8 mouse cellular contexts compared by ENCODE assay signal in genomic region chr1:91299707-91300426, GRCm38 (mm10). TPM values are rescaled to one million over a fixed set of nuclear protein-coding genes. Genes with fewer than 3 reads are reported as not detected.
DNase-seq lines count a peak whose midpoint lies in the region; ATAC-seq lines count a peak whose summit lies in the region.

No protein-coding gene starts in this region.

- no peak overlapping the region for H3K9ac ChIP-seq in stomach, embryonic 15.5 days

- no peak overlapping the region; the same call in 1 of the 2 replicates for H3K27ac ChIP-seq in stomach, embryonic 15.5 days

- peak overlapping the region; percentile 71 for H3K4me2 ChIP-seq in stomach, embryonic 15.5 days

- H3K9me3 ChIP-seq in erythroblast, embryonic 14.5 days (ENCODE audit: control insufficient read depth, low read length), result peaks cover 3% of the 10 kb centered on the region; the same call in 1 of the 2 replicates
- no peaks in the 10 kb centered on the region for H3K9me3 ChIP-seq in stomach, embryonic 15.5 days

- peak overlapping the region; percentile 91 for H3K4me3 ChIP-seq in erythroblast, embryonic 14.5 days (replicated peaks)
- peak overlapping the region; percentile 87; the same call in 1 of the 2 replicates for H3K4me3 ChIP-seq in stomach, embryonic 15.5 days (replicated peaks)

- DNase-seq in spleen, postnatal 10 days (ENCODE audit: low spot score in 2 of 2), result peak; percentile 46 to 65
- DNase-seq in spleen, adult 12 weeks (ENCODE audit: low spot score), result no peak
- DNase-seq in kidney, postnatal 10 days, result peak; percentile 53
- DNase-seq in right cerebral cortex, adult 18-20 months, result no peak
- no peak for DNase-seq in retina, postnatal 1 day

- ATAC-seq in stomach, embryonic 15.5 days (ENCODE audit: insufficient read depth, low FRiP score, low read depth), result no peak
- no peak for ATAC-seq in activated CD4-positive, CD25-positive, alpha-beta regulatory T cell, adult 4 months

- peaks cover 64% of the 10 kb centered on the region for H3K36me3 ChIP-seq in erythroblast, embryonic 14.5 days (ENCODE audit: control insufficient read depth)
- H3K36me3 ChIP-seq in stomach, embryonic 15.5 days, result no peaks in the 10 kb centered on the region; the same call in 1 of the 2 replicates

- peaks cover 49% of the 10 kb centered on the region for H3K4me1 ChIP-seq in erythroblast, embryonic 14.5 days (ENCODE audit: control insufficient read depth)
- peaks cover 12% of the 10 kb centered on the region; the same call in 1 of the 2 replicates for H3K4me1 ChIP-seq in stomach, embryonic 15.5 days

- no peaks in the 10 kb centered on the region for H3K27me3 ChIP-seq in erythroblast, embryonic 14.5 days (ENCODE audit: control insufficient read depth)
- no peaks in the 10 kb centered on the region for H3K27me3 ChIP-seq in stomach, embryonic 15.5 days (replicated peaks)

- 65% methylated on average over 5 of the region's 5 CpGs for WGBS in stomach, embryonic 15.5 days

RNA-seq across cellular contexts. Expression of gene Scly, which starts 1.7 kb away (rescaled TPM):
- 2.6 and 3.3 TPM in 2 replicates for polyA plus RNA-seq in erythroblast, embryonic 14.5 days (2012)
- 18.3 and 19.8 TPM in 2 replicates for polyA plus RNA-seq in stomach, embryonic 15.5 days (2015; fragmentation: Nextera tagmentation; extraction: Ambion mirVana)
- polyA plus RNA-seq in activated CD4-positive, CD25-positive, alpha-beta regulatory T cell, adult 4 months (2017; shearing (Covaris generic)), result 10 to 100 TPM; 42.0 to 57.3 TPM

RNA-seq across cellular contexts. Expression of gene Espnl, which starts 22.0 kb away (rescaled TPM):
- polyA plus RNA-seq in erythroblast, embryonic 14.5 days (2012), result 0.01 TPM in 1 of 2 replicates, not detected in the other
- 0.04 TPM in 1 of 2 replicates, not detected in the other for polyA plus RNA-seq in stomach, embryonic 15.5 days (2015; fragmentation: Nextera tagmentation; extraction: Ambion mirVana)
- polyA plus RNA-seq in activated CD4-positive, CD25-positive, alpha-beta regulatory T cell, adult 4 months (2017; shearing (Covaris generic)), result not detected

RNA-seq across cellular contexts. Expression of gene Ube2f, which starts 49.8 kb away (rescaled TPM):
- 3.7 and 3.8 TPM in 2 replicates for polyA plus RNA-seq in erythroblast, embryonic 14.5 days (2012)
- polyA plus RNA-seq in stomach, embryonic 15.5 days (2015; fragmentation: Nextera tagmentation; extraction: Ambion mirVana), result 66.9 and 68.8 TPM in 2 replicates
- 10 to 100 TPM; 74.4 to 95.6 TPM for polyA plus RNA-seq in activated CD4-positive, CD25-positive, alpha-beta regulatory T cell, adult 4 months (2017; shearing (Covaris generic))

RNA-seq across cellular contexts. Expression of gene Klhl30, which starts 50.9 kb away (rescaled TPM):
- polyA plus RNA-seq in erythroblast, embryonic 14.5 days (2012), result not detected in 2 replicates
- polyA plus RNA-seq in stomach, embryonic 15.5 days (2015; fragmentation: Nextera tagmentation; extraction: Ambion mirVana), result 0.55 and 0.63 TPM in 2 replicates
- polyA plus RNA-seq in activated CD4-positive, CD25-positive, alpha-beta regulatory T cell, adult 4 months (2017; shearing (Covaris generic)), result not detected

Comparison
In these comparisons a context has a peak if more than half of its experiments do, and no peak if none do; other contexts are left out.
1. DNase-seq: peak in spleen, postnatal 10 days (2 of 2) and kidney, postnatal 10 days (single experiment); none in spleen, adult 12 weeks (single experiment), right cerebral cortex, adult 18-20 months (single experiment) and retina, postnatal 1 day (single experiment).
2. RNA of gene Ube2f, which starts 49.8 kb away (polyA plus RNA-seq): 74.4 to 95.6 TPM in activated CD4-positive, CD25-positive, alpha-beta regulatory T cell, adult 4 months and 66.9 to 68.8 TPM in stomach, embryonic 15.5 days; 3.7 to 3.8 TPM in erythroblast, embryonic 14.5 days; every median in the first group is over 10 times any median in the second.